Mouse (Mus musculus) forebrain, embryonic 15.5 days (tissue): ENCODE data around the gene Tpst2. TPM values are rescaled to one million over a fixed set of nuclear protein-coding genes. Genes with fewer than 3 reads are reported as not detected.

Source experiments
- ATAC-seq: fragments of 200-750 bp; cut with Nextera tagmentation; replicated peaks from 2 replicates; pipeline ENCODE4 v1.8.0; 2017; ENCODE audit warnings: mild to moderate bottlenecking, moderate TSS enrichment, moderate library complexity
- H3K27ac ChIP-seq: fragments of 300-500 bp; sonication (generic); replicated peaks from 2 replicates; pipeline ENCODE4 v1.5.1; 2015; ENCODE audit warnings: mild to moderate bottlenecking, inconsistent platforms
- H3K27me3 ChIP-seq: fragments of 300-500 bp; sonication (generic); 2 replicates; pipeline ENCODE4 v1.6.1; 2015; ENCODE audit warnings: inconsistent platforms
- H3K36me3 ChIP-seq: fragments of 300-500 bp; sonication (generic); 2 replicates; pipeline ENCODE4 v1.6.1; 2015; ENCODE audit warnings: mild to moderate bottlenecking, inconsistent platforms
- H3K4me1 ChIP-seq: fragments of 300-500 bp; sonication (generic); 2 replicates; pipeline ENCODE4 v1.6.1; 2015; ENCODE audit warnings: inconsistent platforms
- H3K4me2 ChIP-seq: fragments of 300-500 bp; sonication (generic); replicated peaks from 2 replicates; pipeline ENCODE4 v1.6.1; 2015; ENCODE audit warnings: mild to moderate bottlenecking, inconsistent platforms
- H3K4me3 ChIP-seq: fragments of 300-500 bp; sonication (generic); 2 replicates; pipeline ENCODE4 v1.5.1; 2015; ENCODE audit warnings: mild to moderate bottlenecking, inconsistent platforms
- H3K9ac ChIP-seq: fragments of 300-500 bp; sonication (generic); replicated peaks from 2 replicates; pipeline ENCODE4 v1.6.1; 2015; ENCODE audit warnings: mild to moderate bottlenecking, inconsistent platforms
- H3K9me3 ChIP-seq: fragments of 300-500 bp; sonication (generic); 2 replicates; pipeline ENCODE4 v1.6.1; 2016; ENCODE audit warnings: inconsistent platforms
- WGBS: fragments of 180-500 bp; shearing (Covaris S2); methylation state at CpG from one replicate; pipeline ENCODE4 v1.1.7; 2015; ENCODE audit warnings: mixed read lengths; 5-methylcytosine and 5-hydroxymethylcytosine counted together
- polyA plus RNA-seq: library from polyadenylated mRNA; unstranded; fragments of >200 nt; fragmentation: Nextera tagmentation; extraction: Ambion mirVana; gene quantifications from 2 replicates; pipeline ENCODE4 v1.2.1, GENCODE M21; 2015

Tpst2 gene
- polyA plus RNA-seq, 1 experiment from 2014 or later: 29.5 TPM

DNA sequence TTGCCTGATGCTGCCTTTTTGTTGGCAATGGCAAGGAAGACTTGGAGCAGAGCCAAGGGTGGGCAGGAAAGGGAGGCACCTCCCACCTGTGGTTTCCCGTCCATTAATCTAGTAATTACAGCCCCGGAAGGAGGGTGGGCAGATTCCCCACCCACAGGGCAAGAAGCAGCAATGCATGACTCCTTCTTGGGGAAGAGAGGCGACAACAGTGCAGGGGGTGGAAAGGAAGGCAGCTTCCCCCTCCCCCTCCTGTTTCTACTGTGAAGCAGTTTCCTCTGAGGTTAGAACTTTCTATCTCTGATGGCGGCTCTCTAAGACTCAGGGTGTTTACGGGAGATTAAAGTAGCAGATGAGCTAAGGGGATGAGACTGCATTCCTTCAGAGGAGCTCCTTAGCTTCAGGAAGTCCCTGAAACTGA is 34.1 kb upstream of the Tpst2 start:
- WGBS: 52% methylated on average over 5 of the region's 5 CpGs
- no peak for ATAC-seq
- no peaks in the 10 kb centered on the region for H3K36me3 ChIP-seq

DNA sequence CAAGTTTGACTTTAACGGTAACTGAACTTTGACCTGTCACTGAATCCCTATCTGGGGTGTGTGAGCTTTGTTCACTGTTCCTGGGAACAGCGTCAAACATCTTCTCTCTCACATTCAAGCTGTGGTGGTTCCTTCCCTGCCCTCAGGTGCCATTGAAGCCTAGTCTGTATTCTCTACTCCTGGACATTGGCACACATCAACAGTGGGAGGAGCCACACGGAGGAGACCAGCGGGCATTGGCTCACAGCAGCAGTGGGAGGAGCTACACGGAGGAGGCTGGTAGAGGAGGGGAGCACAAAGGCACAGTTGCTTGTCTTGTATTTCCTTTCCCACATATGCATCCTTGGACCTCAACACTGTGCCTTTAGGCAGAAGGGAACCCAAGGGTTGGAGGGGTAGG is 33.5 kb upstream of the Tpst2 start:
- 65% methylated on average over 5 of the region's 5 CpGs for WGBS
- Histone ChIP-seq H3K4me2 (no peak overlapping the region), H3K9ac (no peak overlapping the region), H3K4me3 (no peak overlapping the region), H3K27me3 (no peaks in the 10 kb centered on the region), H3K36me3 (no peaks in the 10 kb centered on the region), H3K9me3 (no peaks in the 10 kb centered on the region), H3K4me1 (peaks cover 12% of the 10 kb centered on the region), H3K27ac (no peak overlapping the region)
- ATAC-seq: no peak

More for the DNA sequence above, 34.1 kb upstream of the Tpst2 start:
- Histone ChIP-seq H3K4me2 (no peak overlapping the region), H3K4me1 (peaks cover 19% of the 10 kb centered on the region), H3K9ac (no peak overlapping the region), H3K27ac (no peak overlapping the region), H3K4me3 (no peak overlapping the region), H3K27me3 (no peaks in the 10 kb centered on the region), H3K9me3 (no peaks in the 10 kb centered on the region)

DNA sequence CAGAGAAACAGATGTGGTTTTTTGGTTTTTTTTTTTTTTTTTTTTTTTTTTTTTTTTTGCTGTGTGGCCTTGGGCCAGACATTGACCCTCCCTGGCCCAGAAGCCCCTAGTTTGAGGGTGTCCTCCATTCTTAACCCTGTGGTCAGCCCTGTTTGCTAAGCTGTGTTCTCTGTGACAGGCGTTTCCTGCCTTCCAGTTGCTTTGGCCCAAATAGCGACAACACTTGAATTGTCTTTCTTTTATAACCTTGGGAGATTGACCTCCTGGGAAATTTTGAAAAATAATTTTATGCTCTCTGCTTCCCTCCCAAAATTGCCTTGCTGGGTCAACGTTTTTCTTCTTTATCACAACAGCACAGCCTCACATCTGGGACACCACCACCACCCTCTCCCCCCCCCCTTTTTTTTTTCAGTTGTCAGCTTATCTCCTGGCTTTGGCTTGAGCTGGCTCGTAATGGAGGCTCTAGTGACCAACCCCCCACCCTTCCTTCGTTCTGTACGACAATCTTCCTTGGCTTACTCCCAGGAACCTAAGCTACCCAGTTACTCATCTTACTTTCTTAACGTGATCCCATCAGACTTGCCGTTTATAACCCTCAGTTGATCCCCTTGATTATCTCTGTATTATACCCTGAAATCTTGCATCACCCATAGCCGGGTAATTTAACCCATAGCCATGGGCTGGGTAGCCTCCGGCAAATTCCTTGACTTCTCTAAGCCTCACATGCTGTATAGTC is 32.8 kb upstream of the Tpst2 start:
- no peak overlapping the region for H3K4me3 ChIP-seq
- no peaks in the 10 kb centered on the region for H3K27me3 ChIP-seq
- H3K27ac ChIP-seq: no peak overlapping the region
- H3K9me3 ChIP-seq: no peaks in the 10 kb centered on the region
- whole genome bisulfite sequencing: 71% methylated on average over 10 of the region's 10 CpGs
- H3K4me1 ChIP-seq: peaks cover 5% of the 10 kb centered on the region
- no peaks in the 10 kb centered on the region for H3K36me3 ChIP-seq
- H3K9ac ChIP-seq: no peak overlapping the region
- no peak for ATAC-seq
- H3K4me2 ChIP-seq: no peak overlapping the region

DNA sequence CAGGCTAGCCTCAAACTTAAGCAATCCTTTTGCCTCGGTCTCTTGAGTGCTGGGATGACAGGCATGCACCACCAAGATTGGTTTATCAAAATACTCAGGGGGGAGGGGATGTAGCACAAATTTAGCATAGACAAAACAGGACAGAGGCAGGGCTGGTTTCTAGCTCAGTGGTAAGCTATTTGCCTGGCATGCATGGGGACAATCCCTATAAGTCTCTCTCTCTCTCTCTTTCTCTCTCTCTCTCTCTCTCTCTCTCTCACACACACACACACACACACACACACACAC is 32.3 kb upstream of the Tpst2 start:
- no peak overlapping the region for H3K27ac ChIP-seq
- H3K36me3 ChIP-seq: no peaks in the 10 kb centered on the region
- H3K9me3 ChIP-seq: no peaks in the 10 kb centered on the region
- no peak overlapping the region for H3K9ac ChIP-seq
- H3K4me1 ChIP-seq: peaks cover 2% of the 10 kb centered on the region
- ATAC-seq: no peak
- no peaks in the 10 kb centered on the region for H3K27me3 ChIP-seq
- H3K4me3 ChIP-seq: no peak overlapping the region
- no peak overlapping the region for H3K4me2 ChIP-seq
- WGBS: 81% methylated on average over 1 of the region's 1 CpGs

DNA sequence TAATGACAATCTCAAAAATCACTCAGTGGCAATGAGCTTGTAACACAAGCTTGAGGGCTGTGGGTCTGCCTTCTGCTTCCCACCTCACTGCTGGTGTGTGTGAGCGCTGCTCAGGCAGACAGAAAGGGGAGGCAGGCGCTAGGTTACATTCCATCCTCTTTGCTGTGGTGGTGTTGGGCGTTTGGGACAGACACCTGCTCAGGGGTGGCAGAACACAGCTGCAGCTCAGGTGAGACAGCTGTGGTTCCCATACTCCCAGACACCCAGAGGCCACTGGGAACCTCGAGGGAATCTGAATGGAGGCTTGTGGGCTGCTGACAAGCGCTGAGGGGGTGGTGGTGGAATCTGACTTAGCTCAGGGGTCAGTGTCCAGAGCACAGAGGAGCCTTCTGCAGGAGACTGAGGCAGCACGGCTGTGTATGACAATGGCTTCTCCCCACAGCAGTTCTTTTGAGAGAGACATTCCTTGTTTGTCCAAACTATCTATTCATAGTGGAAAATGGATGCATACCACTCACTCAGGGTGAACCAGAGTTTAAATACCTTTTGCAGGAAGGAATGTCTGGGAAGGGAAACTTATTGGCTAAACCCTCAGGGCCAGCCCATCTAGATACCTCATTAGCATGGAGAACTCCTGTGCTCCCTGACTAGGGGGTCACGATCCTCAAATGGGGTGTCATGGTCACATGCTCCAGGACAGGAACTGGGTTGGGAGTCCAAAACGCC is 31.4 kb upstream of the Tpst2 start:
- 56% methylated on average over 8 of the region's 8 CpGs for WGBS
- H3K4me1 ChIP-seq: peaks cover 2% of the 10 kb centered on the region; the same call in 1 of the 2 replicates
- no peak for ATAC-seq

DNA sequence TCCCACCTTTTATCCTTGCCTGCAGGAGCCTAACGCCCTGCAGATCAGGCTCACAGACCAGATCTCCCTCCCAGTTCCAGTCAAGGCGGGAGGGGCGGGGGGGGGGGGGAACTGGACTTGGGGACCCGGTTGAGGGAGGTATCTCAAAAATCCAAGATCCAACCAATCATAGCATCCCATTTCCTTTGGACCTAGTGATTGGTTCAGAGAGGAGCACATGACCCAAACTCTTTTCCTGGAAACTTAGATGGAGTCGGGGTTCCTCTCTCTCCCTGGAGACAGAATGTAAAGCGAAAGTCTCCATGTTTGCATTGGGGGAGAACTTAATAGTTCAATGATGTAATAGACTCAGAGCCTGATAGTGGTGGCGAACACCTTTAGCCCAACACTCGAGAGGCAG is 29.1 kb upstream of the Tpst2 start:
- Histone ChIP-seq H3K27me3 (no peaks in the 10 kb centered on the region), H3K36me3 (no peaks in the 10 kb centered on the region), H3K4me1 (no peaks in the 10 kb centered on the region), H3K9me3 (no peaks in the 10 kb centered on the region), H3K4me3 (no peak overlapping the region), H3K27ac (no peak overlapping the region), H3K9ac (no peak overlapping the region), H3K4me2 (no peak overlapping the region)
- WGBS: 51% methylated on average over 8 of the region's 8 CpGs
- ATAC-seq: no peak

More for the DNA sequence above, 31.4 kb upstream of the Tpst2 start:
- Histone ChIP-seq H3K9ac (no peak overlapping the region), H3K36me3 (no peaks in the 10 kb centered on the region), H3K27me3 (no peaks in the 10 kb centered on the region), H3K4me3 (no peak overlapping the region), H3K4me2 (no peak overlapping the region), H3K9me3 (no peaks in the 10 kb centered on the region), H3K27ac (no peak overlapping the region)

DNA sequence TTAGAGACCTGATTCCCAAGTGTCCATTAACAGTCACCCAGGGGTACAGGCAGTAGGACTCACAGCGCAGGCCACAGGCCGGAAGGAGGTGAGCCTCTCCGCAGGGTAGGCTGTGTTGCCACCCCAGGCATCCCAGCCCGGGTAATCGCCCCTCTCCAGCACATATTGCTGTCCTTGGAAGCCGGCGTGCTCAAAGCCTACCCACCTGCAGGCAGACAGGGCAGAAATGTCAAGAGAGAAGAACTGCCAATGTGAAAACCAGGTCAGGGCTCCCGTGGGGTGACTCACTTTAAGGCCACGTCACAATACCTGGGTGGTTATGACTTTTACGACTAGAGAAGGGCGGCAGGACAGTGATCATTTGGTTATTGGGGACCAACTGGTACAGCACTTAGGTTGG is 27.4 kb upstream of the Tpst2 start:
- no peaks in the 10 kb centered on the region for H3K9me3 ChIP-seq
- no peaks in the 10 kb centered on the region for H3K27me3 ChIP-seq
- H3K36me3 ChIP-seq: no peaks in the 10 kb centered on the region
- peaks cover 3% of the 10 kb centered on the region; the same call in 1 of the 2 replicates for H3K4me1 ChIP-seq
- no peak overlapping the region for H3K4me3 ChIP-seq
- no peak for ATAC-seq
- 91% methylated on average over 11 of the region's 11 CpGs for WGBS
- no peak overlapping the region for H3K27ac ChIP-seq
- no peak overlapping the region for H3K9ac ChIP-seq
- H3K4me2 ChIP-seq: no peak overlapping the region

DNA sequence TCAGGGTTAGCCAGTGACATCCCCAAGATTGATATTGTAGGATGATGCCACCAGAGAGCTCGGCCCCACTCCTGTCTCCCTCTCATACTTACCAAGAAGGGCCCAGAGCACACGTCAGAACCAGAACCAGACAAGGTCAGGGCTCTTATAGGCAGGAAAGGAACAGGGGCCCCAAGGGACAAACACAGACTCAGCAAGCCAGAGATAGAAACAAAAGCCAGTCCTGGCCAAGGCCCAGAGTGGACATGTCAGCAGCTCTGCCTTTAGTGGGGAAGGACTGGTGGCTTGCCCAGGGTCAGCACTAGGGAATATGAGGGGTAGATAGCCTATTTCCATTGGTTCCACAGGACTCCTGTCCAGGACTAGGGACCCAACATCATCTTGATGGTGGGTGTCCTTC is 24.1 kb upstream of the Tpst2 start, which contains the start of gene Cryba4:
TSS of gene Cryba4 (minus strand) at position 119 of the 400 bp plus-strand sequence.
- H3K9ac ChIP-seq: no peak within 1 kb of the TSS
- H3K27ac ChIP-seq: no peak within 1 kb of the TSS
- no peak within 1 kb of the TSS for H3K4me2 ChIP-seq
- no peaks in the 10 kb centered on the region for H3K9me3 ChIP-seq
- H3K4me1 ChIP-seq: peaks cover 21% of the 10 kb centered on the region
- H3K36me3 ChIP-seq: no peaks in the 10 kb centered on the region
- no peak for ATAC-seq
- H3K27me3 ChIP-seq: no peaks in the 10 kb centered on the region
- 68% methylated on average over 2 of the region's 2 CpGs for WGBS
- no peak within 1 kb of the TSS for H3K4me3 ChIP-seq

DNA sequence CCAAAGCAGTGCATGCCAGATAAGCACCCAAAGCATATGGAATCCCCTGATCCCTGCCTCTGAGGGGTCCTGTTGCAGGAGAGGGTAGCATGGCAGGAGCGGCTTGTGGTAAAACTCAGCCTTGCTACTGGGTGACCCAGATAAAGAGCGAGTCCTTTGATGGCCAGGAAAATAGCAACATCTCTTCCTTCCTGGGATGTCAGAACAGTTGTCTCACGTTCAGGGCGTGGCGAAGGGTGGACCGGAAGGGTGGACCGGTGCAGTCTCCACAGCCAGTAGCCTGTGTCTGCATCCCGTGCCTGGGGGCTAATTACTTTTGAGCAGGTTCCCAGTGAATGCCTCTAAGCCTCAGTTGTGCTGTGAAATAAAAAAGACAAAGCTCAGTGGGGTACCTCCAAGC is 23.3 kb upstream of the Tpst2 start:
- Histone ChIP-seq H3K36me3 (no peaks in the 10 kb centered on the region), H3K4me2 (no peak overlapping the region), H3K9ac (no peak overlapping the region), H3K4me3 (no peak overlapping the region), H3K9me3 (no peaks in the 10 kb centered on the region), H3K4me1 (peaks cover 21% of the 10 kb centered on the region), H3K27ac (no peak overlapping the region), H3K27me3 (no peaks in the 10 kb centered on the region)
- ATAC-seq: no peak
- 13% methylated on average over 8 of the region's 8 CpGs for WGBS

DNA sequence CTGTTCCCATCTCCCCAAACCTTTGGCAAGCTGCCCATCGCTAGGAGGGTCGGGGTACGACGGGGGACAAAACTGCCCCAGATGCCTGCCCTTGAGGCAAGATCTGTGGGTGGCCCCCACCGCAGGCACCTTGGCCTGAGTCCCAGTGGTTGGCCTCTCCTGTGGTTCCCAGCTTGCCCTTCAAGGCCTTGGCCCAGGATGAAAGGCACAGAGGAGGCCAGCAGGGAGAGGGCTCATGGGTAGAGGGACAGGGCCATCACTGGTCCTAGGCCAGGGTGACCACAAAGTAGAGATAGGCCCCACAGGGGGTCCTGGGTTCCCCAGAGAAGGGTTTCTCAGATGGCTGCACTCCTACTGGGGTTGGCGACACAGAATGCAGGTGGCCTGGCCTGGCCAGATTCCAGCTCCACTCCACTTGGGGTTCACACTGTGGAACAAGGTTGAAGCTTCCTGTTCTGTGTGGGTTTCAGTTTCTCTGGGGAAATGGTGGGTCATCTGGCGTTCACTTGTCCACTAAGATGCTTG is 22.1 kb upstream of the Tpst2 start:
- peaks cover 21% of the 10 kb centered on the region for H3K4me1 ChIP-seq
- no peak overlapping the region for H3K4me2 ChIP-seq
- H3K9ac ChIP-seq: no peak overlapping the region
- WGBS: 42% methylated on average over 7 of the region's 7 CpGs
- 0 out of 2 replicates have a peak overlapping the region, but pooled peaks have one; percentile 14 for H3K27ac ChIP-seq
- ATAC-seq: peak; percentile 43; the same call in 1 of the 2 replicates
- H3K9me3 ChIP-seq: no peaks in the 10 kb centered on the region
- H3K36me3 ChIP-seq: no peaks in the 10 kb centered on the region
- no peaks in the 10 kb centered on the region for H3K27me3 ChIP-seq
- no peak overlapping the region for H3K4me3 ChIP-seq

DNA sequence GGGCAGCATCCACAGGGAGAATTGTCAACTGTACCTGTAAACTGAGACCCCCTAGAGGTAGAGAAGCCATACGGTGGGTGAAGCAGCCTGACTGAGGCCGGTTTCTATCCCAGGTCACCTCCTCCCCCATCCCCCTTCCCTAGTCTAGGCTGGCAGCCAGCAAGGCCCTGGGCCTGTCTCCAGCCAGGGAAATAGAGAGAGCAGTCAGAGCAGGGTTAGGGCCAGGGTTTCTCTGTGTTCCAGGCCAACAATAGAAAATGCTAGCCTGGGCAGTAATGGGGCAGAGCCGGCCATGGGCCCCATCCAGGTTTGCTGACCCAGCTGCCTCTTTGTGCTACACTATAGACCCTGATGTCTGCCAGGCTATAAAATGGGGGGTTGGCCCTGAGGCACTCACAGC is 21.1 kb upstream of the Tpst2 start, which contains the start of gene Crybb1:
TSS of gene Crybb1 (plus strand) at position 390 of the 400 bp plus-strand sequence.
- Histone ChIP-seq H3K4me1 (peaks cover 21% of the 10 kb centered on the region), H3K9me3 (no peaks in the 10 kb centered on the region), H3K27me3 (no peaks in the 10 kb centered on the region), H3K9ac (no peak within 1 kb of the TSS), H3K36me3 (no peaks in the 10 kb centered on the region), H3K4me2 (no peak within 1 kb of the TSS), H3K27ac (peak within 1 kb of the TSS; percentile 40; the same call in 1 of the 2 replicates), H3K4me3 (no peak within 1 kb of the TSS)
- 36% methylated on average over 3 of the region's 3 CpGs for WGBS
- ATAC-seq: no peak

DNA sequence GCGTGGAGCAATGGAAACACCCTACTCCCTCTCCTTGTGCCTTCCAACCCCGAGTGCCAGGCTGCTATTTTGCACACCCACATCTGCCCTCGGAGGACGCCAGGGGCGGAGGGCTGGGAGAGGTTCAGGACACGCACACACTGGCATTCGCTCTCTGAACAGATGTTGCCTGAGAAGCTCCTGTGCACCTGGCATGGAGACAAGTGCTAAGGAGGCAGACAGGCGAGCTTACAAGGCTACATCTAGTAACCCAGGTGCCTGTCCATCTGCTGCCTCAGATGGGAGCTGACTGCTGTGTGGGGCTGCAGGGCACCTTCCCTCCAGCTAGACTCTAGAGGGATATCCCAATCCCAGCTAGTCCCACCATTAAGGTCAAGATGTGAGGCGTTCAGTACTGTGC is 20.0 kb upstream of the Tpst2 start:
- no peak overlapping the region for H3K9ac ChIP-seq
- no peak overlapping the region for H3K27ac ChIP-seq
- peaks cover 21% of the 10 kb centered on the region for H3K4me1 ChIP-seq
- 76% methylated on average over 9 of the region's 9 CpGs for WGBS
- ATAC-seq: no peak
- H3K4me3 ChIP-seq: no peak overlapping the region
- H3K9me3 ChIP-seq: no peaks in the 10 kb centered on the region
- H3K27me3 ChIP-seq: no peaks in the 10 kb centered on the region
- H3K4me2 ChIP-seq: no peak overlapping the region
- no peaks in the 10 kb centered on the region for H3K36me3 ChIP-seq
